Mouse (Mus musculus) erythroblast, embryonic 14.5 days (primary cell): ENCODE results near the gene Mrpl48. TPM values are rescaled to one million over a fixed set of nuclear protein-coding genes. Genes with fewer than 3 reads are reported as not detected.

ENCODE experiments used
- H3K27me3 ChIP-seq: 2 replicates; pipeline ENCODE4 v1.6.1; 2012; ENCODE audit warnings: inconsistent platforms; ENCODE audit not compliant: control insufficient read depth
- H3K36me3 ChIP-seq: 2 replicates; pipeline ENCODE4 v1.6.1; 2012; ENCODE audit warnings: mild to moderate bottlenecking, inconsistent platforms; ENCODE audit not compliant: control insufficient read depth
- H3K4me1 ChIP-seq: 2 replicates; pipeline ENCODE4 v1.6.1; 2012; ENCODE audit warnings: inconsistent platforms; ENCODE audit not compliant: control insufficient read depth
- H3K4me3 ChIP-seq: replicated peaks from 2 replicates; pipeline ENCODE3; 2012; ENCODE audit warnings: moderate library complexity, mild to moderate bottlenecking, inconsistent platforms
- H3K9me3 ChIP-seq: 2 replicates; pipeline ENCODE4 v1.6.1; 2012; ENCODE audit warnings: low read length, inconsistent platforms, mixed read lengths; ENCODE audit not compliant: control insufficient read depth
- GATA1 ChIP-seq: IDR thresholded peaks from 2 replicates; pipeline ENCODE4 v1.6.1; 2012; ENCODE audit warnings: low read length, inconsistent platforms, mixed read lengths
- TAL1 ChIP-seq: IDR thresholded peaks from 3 replicates; pipeline ENCODE4 v1.6.1; 2012; ENCODE audit warnings: low read length, inconsistent platforms, mixed read lengths
- polyA plus RNA-seq: library from polyadenylated mRNA; stranded (reverse); fragments of >175 nt; gene quantifications from 2 replicates; pipeline ENCODE4 v1.2.3, GENCODE M21; 2012

The Mrpl48 gene
- polyA plus RNA-seq, 1 experiment, result 0.27 TPM

- H3K4me1 ChIP-seq, result peaks cover 20% of the 10 kb centered on the region
- peaks cover 66% of the 10 kb centered on the region for H3K36me3 ChIP-seq
- H3K4me3 ChIP-seq, result no peak overlapping the region
- no peaks in the 10 kb centered on the region for H3K9me3 ChIP-seq
- no peaks in the 10 kb centered on the region for H3K27me3 ChIP-seq
- TF ChIP-seq TAL1, result no peak
- TF ChIP-seq GATA1, result no peak
Measured at GRCm38 (mm10) chr7:100642413-100642812, 34.3 kb upstream of the Mrpl48 start.

GRCm38 (mm10) chr7:100637657-100638056 is 29.6 kb upstream of the Mrpl48 start:
- Histone ChIP-seq H3K36me3 (peaks cover 68% of the 10 kb centered on the region), H3K9me3 (no peaks in the 10 kb centered on the region), H3K4me3 (no peak overlapping the region), H3K4me1 (no peaks in the 10 kb centered on the region; the same call in 1 of the 2 replicates), H3K27me3 (no peaks in the 10 kb centered on the region)
- TF ChIP-seq TAL1 (no peak), GATA1 (no peak)

GRCm38 (mm10) chr7:100624538-100624937 is 16.4 kb upstream of the Mrpl48 start:
- Histone ChIP-seq H3K27me3 (no peaks in the 10 kb centered on the region), H3K4me3 (no peak overlapping the region), H3K4me1 (peaks cover 18% of the 10 kb centered on the region), H3K36me3 (peaks cover 24% of the 10 kb centered on the region), H3K9me3 (no peaks in the 10 kb centered on the region)
- TF ChIP-seq GATA1 (no peak), TAL1 (no peak)

GRCm38 (mm10) chr7:100622277-100622676 is 14.2 kb upstream of the Mrpl48 start:
- no peak overlapping the region for H3K4me3 ChIP-seq
- H3K27me3 ChIP-seq, result no peaks in the 10 kb centered on the region
- TF ChIP-seq TAL1, result no peak
- no peak for TF ChIP-seq GATA1
- H3K4me1 ChIP-seq, result peaks cover 29% of the 10 kb centered on the region
- H3K36me3 ChIP-seq, result peaks cover 16% of the 10 kb centered on the region
- H3K9me3 ChIP-seq, result no peaks in the 10 kb centered on the region

- TF ChIP-seq TAL1 (peak; percentile 52; the same call in 2 of the 3 replicates), GATA1 (peak; percentile 44; the same call in 1 of the 2 replicates)
- no peaks in the 10 kb centered on the region for H3K9me3 ChIP-seq
- H3K27me3 ChIP-seq, result no peaks in the 10 kb centered on the region
- H3K36me3 ChIP-seq, result peaks cover 18% of the 10 kb centered on the region
- H3K4me1 ChIP-seq, result peaks cover 55% of the 10 kb centered on the region
- H3K4me3 ChIP-seq, result peak overlapping the region; percentile 3
Measured at GRCm38 (mm10) chr7:100616121-100616857, 8.2 kb upstream of the Mrpl48 start.

GRCm38 (mm10) chr7:100608910-100609309 is 809 bp upstream of the Mrpl48 start:
- H3K9me3 ChIP-seq, result no peaks in the 10 kb centered on the region
- H3K36me3 ChIP-seq, result peaks cover 11% of the 10 kb centered on the region
- H3K4me3 ChIP-seq, result peak overlapping the region; percentile 97
- peaks cover 12% of the 10 kb centered on the region for H3K27me3 ChIP-seq
- peaks cover 33% of the 10 kb centered on the region for H3K4me1 ChIP-seq
- TF ChIP-seq GATA1, result no peak
- no peak for TF ChIP-seq TAL1

- TF ChIP-seq TAL1, result no peak
- TF ChIP-seq GATA1, result no peak
- Histone ChIP-seq H3K36me3 (peaks cover 10% of the 10 kb centered on the region), H3K4me1 (peaks cover 31% of the 10 kb centered on the region), H3K4me3 (peak within 1 kb of the TSS; percentile 97), H3K9me3 (no peaks in the 10 kb centered on the region), H3K27me3 (peaks cover 18% of the 10 kb centered on the region)
Measured at GRCm38 (mm10) chr7:100607214-100608129, 629 bp downstream of the Mrpl48 start, which contains the start of gene Rab6a. Gene Rab6a (plus strand): TSS chr7:100607410.

- H3K9me3 ChIP-seq, result peaks cover 3% of the 10 kb centered on the region
- H3K36me3 ChIP-seq, result no peaks in the 10 kb centered on the region
- no peak overlapping the region for H3K4me3 ChIP-seq
- TF ChIP-seq TAL1 (no peak), GATA1 (no peak)
- peaks cover 4% of the 10 kb centered on the region for H3K4me1 ChIP-seq
- H3K27me3 ChIP-seq, result peaks cover 34% of the 10 kb centered on the region
Measured at GRCm38 (mm10) chr7:100600211-100600610, 7.9 kb downstream of the Mrpl48 start.

- Histone ChIP-seq H3K4me1 (peaks cover 15% of the 10 kb centered on the region), H3K27me3 (peaks cover 2% of the 10 kb centered on the region; the same call in 1 of the 2 replicates), H3K36me3 (no peaks in the 10 kb centered on the region), H3K9me3 (no peaks in the 10 kb centered on the region), H3K4me3 (no peak overlapping the region)
- TF ChIP-seq TAL1 (no peak), GATA1 (no peak)
Measured at GRCm38 (mm10) chr7:100593349-100593748, 14.8 kb downstream of the Mrpl48 start.
